Mouse (Mus musculus) forebrain, embryonic 16.5 days (tissue): ENCODE results near the gene Cc2d1a. TPM values are rescaled to one million over a fixed set of nuclear protein-coding genes. Genes with fewer than 3 reads are reported as not detected.

Experiments
- ATAC-seq: fragments of 200-750 bp; cut with Nextera tagmentation; 2 replicates; pipeline ENCODE4 v1.8.0; 2017; ENCODE audit warnings: mild to moderate bottlenecking, moderate library complexity
- H3K27ac ChIP-seq: fragments of 300-500 bp; sonication (generic); 2 replicates; pipeline ENCODE4 v1.5.1; 2014; ENCODE audit warnings: low read length, control low read depth
- H3K27me3 ChIP-seq: fragments of 300-500 bp; sonication (generic); replicated peaks from 2 replicates; pipeline ENCODE4 v1.6.1; 2014; ENCODE audit warnings: low read length; ENCODE audit not compliant: control insufficient read depth, insufficient read depth
- H3K36me3 ChIP-seq: fragments of 300-500 bp; sonication (generic); 2 replicates; pipeline ENCODE4 v1.6.1; 2014; ENCODE audit not compliant: control insufficient read depth, insufficient read depth
- H3K4me1 ChIP-seq: fragments of 300-500 bp; sonication (generic); replicated peaks from 2 replicates; pipeline ENCODE4 v1.6.1; 2014; ENCODE audit warnings: low read length; ENCODE audit not compliant: control insufficient read depth, insufficient read depth
- H3K4me2 ChIP-seq: fragments of 300-500 bp; sonication (generic); 2 replicates; pipeline ENCODE4 v1.6.1; 2014; ENCODE audit warnings: mild to moderate bottlenecking, low read length, control low read depth
- H3K4me3 ChIP-seq: fragments of 300-500 bp; sonication (generic); replicated peaks from 2 replicates; pipeline ENCODE4 v1.5.1; 2014; ENCODE audit warnings: mild to moderate bottlenecking, low read length, control low read depth
- H3K9ac ChIP-seq: fragments of 300-500 bp; sonication (generic); replicated peaks from 2 replicates; pipeline ENCODE4 v1.6.1; 2014; ENCODE audit warnings: low read depth, low read length, control low read depth
- H3K9me3 ChIP-seq: fragments of 300-500 bp; sonication (generic); 2 replicates; pipeline ENCODE4 v1.6.1; 2016; ENCODE audit warnings: low read length; ENCODE audit not compliant: control insufficient read depth
- WGBS: fragments of 180-500 bp; shearing (Covaris S2); extraction: QIAGEN DNeasy Blood & Tissue Kit; methylation state at CpG from one replicate; pipeline ENCODE4 v1.1.7; 2014; 5-methylcytosine and 5-hydroxymethylcytosine counted together
- microRNA counts: library from miRNA; unstranded; fragments of <30 nt; microRNA quantifications from one replicate; lab custom pipeline; 2016
- microRNA-seq: library from miRNA; unstranded; fragments of <30 nt; microRNA quantifications from one replicate; pipeline ENCODE4, GENCODE M21; 2017
- polyA plus RNA-seq: library from polyadenylated mRNA; unstranded; fragments of >200 nt; fragmentation: Nextera tagmentation; extraction: Ambion mirVana; gene quantifications from 2 replicates; pipeline ENCODE4 v1.2.1, GENCODE M21; 2015

The Cc2d1a gene
- polyA plus RNA-seq, 1 experiment from 2014 or later = 43.8 TPM

GRCm38 (mm10) chr8:84084341-84085115 lies 63.2 kb downstream of the Cc2d1a start:
- Histone ChIP-seq H3K27ac (no peak overlapping the region), H3K4me2 (no peak overlapping the region), H3K36me3 (peaks cover 15% of the 10 kb centered on the region), H3K9me3 (no peaks in the 10 kb centered on the region), H3K4me1 (no peaks in the 10 kb centered on the region), H3K9ac (0 out of 2 replicates have a peak overlapping the region, but pooled peaks have one; percentile 7), H3K27me3 (no peaks in the 10 kb centered on the region), H3K4me3 (no peak overlapping the region)
- ATAC-seq = no peak
- 33% methylated on average over 42 of the region's 42 CpGs for WGBS

- peaks cover 14% of the 10 kb centered on the region for H3K36me3 ChIP-seq
- no peak overlapping the region for H3K4me2 ChIP-seq
- no peak overlapping the region for H3K27ac ChIP-seq
- 33% methylated on average over 8 of the region's 8 CpGs for WGBS
- no peaks in the 10 kb centered on the region for H3K9me3 ChIP-seq
- H3K27me3 ChIP-seq = no peaks in the 10 kb centered on the region
- no peak overlapping the region for H3K9ac ChIP-seq
- H3K4me3 ChIP-seq = no peak overlapping the region
- no peaks in the 10 kb centered on the region for H3K4me1 ChIP-seq
- no peak for ATAC-seq
Observed at GRCm38 (mm10) chr8:84083829-84084241, 63.9 kb downstream of the Cc2d1a start.

MicroRNAs within 50 kb of the gene (microRNA counts, 519-probe panel; counts per million panel counts)
- microRNA mmu-miR-181c (lab: Ali Mortazavi, UCI) (2,930 counts per million, percentile 76 among the panel's probes with 10 or more counts), microRNA mmu-miR-709 (lab: Ali Mortazavi, UCI) (2,100 counts per million, percentile 35 among the panel's probes with 10 or more counts)

Small RNA genes lying within 50 kb of the gene (microRNA-seq; reads per million reads assigned to microRNA genes)
- gene Gm25110 (not detected), gene Mir181c (15,736 reads per million, percentile 97 among the genes with 10 or more reads in this experiment), gene Mir181d (7,513 reads per million, percentile 94 among the genes with 10 or more reads in this experiment), gene Mir709 (not detected)

Other genes with a start within 250 kb of the Cc2d1a start
- 57.4 and 60.4 TPM in 2 replicates for gene Adgrl1, start 247.8 kb downstream of the Cc2d1a start, polyA plus RNA-seq
- 0.63 and 1.3 TPM in 2 replicates for gene Gm10644, start 192.7 kb downstream of the Cc2d1a start, polyA plus RNA-seq
- 14.8 and 19.5 TPM in 2 replicates for gene Asf1b, start 192.4 kb downstream of the Cc2d1a start, polyA plus RNA-seq
- 164 TPM in 2 replicates for gene Prkaca, start 174.9 kb downstream of the Cc2d1a start, polyA plus RNA-seq
- 8.1 and 9.7 TPM in 2 replicates for gene Samd1, start 150.3 kb downstream of the Cc2d1a start, polyA plus RNA-seq
- 1.1 and 1.3 TPM in 2 replicates for gene 1700067K01Rik, start 146.4 kb downstream of the Cc2d1a start, polyA plus RNA-seq
- gene 2210011C24Rik, start 135.8 kb downstream of the Cc2d1a start, polyA plus RNA-seq = not detected in 2 replicates
- 2.0 and 3.0 TPM in 2 replicates for gene Palm3, start 126.5 kb downstream of the Cc2d1a start, polyA plus RNA-seq
- gene Il27ra, start 105.3 kb downstream of the Cc2d1a start, polyA plus RNA-seq = 0.65 and 0.79 TPM in 2 replicates
- not detected in 2 replicates for gene Rln3, start 102.9 kb downstream of the Cc2d1a start, polyA plus RNA-seq
- 1.0 and 1.1 TPM in 2 replicates for gene Gm10643, start 82.8 kb downstream of the Cc2d1a start, polyA plus RNA-seq
- 8.7 and 11.3 TPM in 2 replicates for gene Rfx1, start 81.1 kb downstream of the Cc2d1a start, polyA plus RNA-seq
- 16.0 and 20.6 TPM in 2 replicates for gene Dcaf15, start 43.2 kb downstream of the Cc2d1a start, polyA plus RNA-seq
- 0.31 and 0.38 TPM in 2 replicates for gene Podnl1, start 21.9 kb downstream of the Cc2d1a start, polyA plus RNA-seq
- 2.6 and 3.5 TPM in 2 replicates for gene 4930432K21Rik, start 89 bp upstream of the Cc2d1a start, polyA plus RNA-seq
- gene Nanos3, start 37.3 kb upstream of the Cc2d1a start, polyA plus RNA-seq = 3.2 and 4.7 TPM in 2 replicates
- 40.1 and 41.8 TPM in 2 replicates for gene Zswim4, start 89.1 kb upstream of the Cc2d1a start, polyA plus RNA-seq
- 214 and 231 TPM in 2 replicates for gene D8Ertd738e, start 101.8 kb upstream of the Cc2d1a start, polyA plus RNA-seq
- gene Mri1, start 109.4 kb upstream of the Cc2d1a start, polyA plus RNA-seq = 46.5 and 57.1 TPM in 2 replicates
- 26.8 and 31.0 TPM in 2 replicates for gene Ccdc130, start 122.4 kb upstream of the Cc2d1a start, polyA plus RNA-seq
- gene Cacna1a, start 240.5 kb upstream of the Cc2d1a start, polyA plus RNA-seq = 7.4 and 20.3 TPM in 2 replicates